Comparison of ENCODE assay signal across 7 mouse cellular contexts in the genomic region with DNA sequence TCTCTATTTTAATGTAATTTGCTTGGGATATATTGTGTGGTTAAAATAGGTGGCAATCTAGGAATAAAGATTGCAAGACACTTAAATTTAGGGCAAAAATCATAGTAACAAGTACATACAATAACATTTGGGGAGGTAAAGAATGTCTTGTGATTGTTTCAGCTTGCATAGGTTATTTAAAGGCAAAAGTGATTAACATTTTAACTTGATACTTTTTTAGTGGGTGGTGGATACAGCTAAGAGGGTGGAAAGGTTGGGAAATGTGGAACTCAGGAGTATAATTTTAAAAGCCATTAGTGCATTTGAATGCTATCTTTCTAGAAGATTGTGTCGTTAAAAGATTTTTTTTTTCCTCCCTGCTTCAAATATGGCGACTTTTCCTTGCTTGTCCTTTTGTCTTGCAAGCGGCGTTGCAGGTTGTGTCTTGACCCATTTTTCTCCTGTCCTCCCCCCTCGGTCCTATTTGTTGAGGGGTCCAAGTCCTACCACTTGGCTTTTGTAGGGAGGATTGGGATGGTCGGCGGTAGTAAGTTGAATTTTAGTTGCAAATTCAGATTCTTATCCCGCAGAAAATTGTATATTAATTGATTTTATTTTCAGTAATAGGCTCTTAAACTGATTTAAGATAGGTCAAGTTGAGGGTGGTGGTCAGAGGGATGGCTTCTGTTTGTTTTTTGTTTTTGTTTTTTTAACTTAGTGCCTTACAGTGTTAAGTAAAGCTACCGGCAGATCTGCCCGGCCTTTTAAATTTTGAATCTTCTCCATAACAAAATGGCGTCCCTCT. TPM values are rescaled to one million over a fixed set of nuclear protein-coding genes. Genes with fewer than 3 reads are reported as not detected.
DNase-seq lines count a peak whose midpoint lies in the region; ATAC-seq and TF ChIP-seq lines count a peak whose summit lies in the region.

No protein-coding gene starts in this region.

- peak; percentile 70 for DNase-seq in A20 (ENCODE audit: low read depth, low spot score)
- peak; percentile 40 to 59 for DNase-seq in cerebellum, postnatal 36 days
- DNase-seq in kidney, postnatal 25 days, result peak; percentile 49 to 67
- DNase-seq in midbrain, embryonic 10.5 days (ENCODE audit: low spot score), result peak; percentile 58
- DNase-seq in stomach, postnatal 0 days (ENCODE audit: low spot score), result peak; percentile 54

- TF ChIP-seq EP300 in ES-Bruce4 (IDR thresholded peaks at IDR 0.05; ENCODE audit: insufficient read depth, low read depth, low read length), result no peak
- TF ChIP-seq EP300 in stomach, postnatal 0 days (optimal IDR thresholded peaks at IDR 0.05), result peak; percentile 54

- peak overlapping the region; percentile 97 for H3K9ac ChIP-seq in ES-Bruce4 (ENCODE audit: low read depth, poor library complexity, severe bottlenecking)
- H3K9ac ChIP-seq in heart, embryonic 14.5 days (ENCODE audit: low read length), result peak overlapping the region; percentile 97
- H3K9ac ChIP-seq in stomach, postnatal 0 days (ENCODE audit: low read length), result peak overlapping the region; percentile 80

- no peak for TF ChIP-seq CTCF in ES-Bruce4 (IDR thresholded peaks at IDR 0.05; ENCODE audit: low read depth, low read length)
- TF ChIP-seq CTCF in stomach, postnatal 0 days (IDR thresholded peaks at IDR 0.05; ENCODE audit: low read depth), result no peak

- peak overlapping the region; percentile 97 for H3K27ac ChIP-seq in ES-Bruce4 (ENCODE audit: insufficient read depth, low read length)
- H3K27ac ChIP-seq in heart, embryonic 14.5 days (replicated peaks in 1 of 2; ENCODE audit: control insufficient read depth in 1 of 2, insufficient read depth in 1 of 2, low read depth in 2 of 2, low read length in 2 of 2), result peak overlapping the region; percentile 96 to 100
- peak overlapping the region; percentile 97 for H3K27ac ChIP-seq in midbrain, embryonic 10.5 days (replicated peaks)
- H3K27ac ChIP-seq in stomach, postnatal 0 days (replicated peaks), result peak overlapping the region; percentile 95

- ATAC-seq in heart, embryonic 14.5 days (ENCODE audit: insufficient number of reproducible peaks, insufficient read depth, low FRiP score, low read depth), result no peak
- no peak for ATAC-seq in stomach, postnatal 0 days (ENCODE audit: low FRiP score, low TSS enrichment)

- peaks cover 2% of the 10 kb centered on the region for H3K4me1 ChIP-seq in ES-Bruce4 (ENCODE audit: control insufficient read depth, insufficient read depth, low read length)
- peaks cover 6 to 36% of the 10 kb centered on the region in 2 experiments for H3K4me1 ChIP-seq in heart, embryonic 14.5 days (ENCODE audit: control insufficient read depth in 2 of 2, insufficient read depth in 2 of 2, low read length in 2 of 2)
- peaks cover 34% of the 10 kb centered on the region for H3K4me1 ChIP-seq in midbrain, embryonic 10.5 days
- H3K4me1 ChIP-seq in stomach, postnatal 0 days (replicated peaks; ENCODE audit: control insufficient read depth, insufficient read depth), result peaks cover 4% of the 10 kb centered on the region

- under 1% methylated on average over 11 of the region's 11 CpGs for WGBS in heart, embryonic 14.5 days
- WGBS in midbrain, embryonic 10.5 days, result under 1% methylated on average over 11 of the region's 11 CpGs
- WGBS in stomach, postnatal 0 days, result under 1% methylated on average over 11 of the region's 11 CpGs

- no peaks in the 10 kb centered on the region for H3K9me3 ChIP-seq in ES-Bruce4 (replicated peaks; ENCODE audit: control insufficient read depth, insufficient read depth, low read length, poor library complexity, severe bottlenecking)
- no peaks in the 10 kb centered on the region for H3K9me3 ChIP-seq in heart, embryonic 14.5 days (ENCODE audit: control insufficient read depth, low read length)
- H3K9me3 ChIP-seq in midbrain, embryonic 10.5 days (replicated peaks), result no peaks in the 10 kb centered on the region
- H3K9me3 ChIP-seq in stomach, postnatal 0 days (ENCODE audit: control insufficient read depth, low read length), result no peaks in the 10 kb centered on the region

- peak overlapping the region; percentile 88 for H3K4me2 ChIP-seq in heart, embryonic 14.5 days (ENCODE audit: low read length)
- peak overlapping the region; percentile 67 for H3K4me2 ChIP-seq in stomach, postnatal 0 days (replicated peaks; ENCODE audit: low read depth)

- H3K27me3 ChIP-seq in ES-Bruce4 (ENCODE audit: control insufficient read depth, insufficient read depth, low read length, poor library complexity, severe bottlenecking), result no peaks in the 10 kb centered on the region
- H3K27me3 ChIP-seq in heart, embryonic 14.5 days (ENCODE audit: control insufficient read depth, insufficient read depth, low read length), result no peaks in the 10 kb centered on the region
- H3K27me3 ChIP-seq in midbrain, embryonic 10.5 days (ENCODE audit: low read depth, poor library complexity, severe bottlenecking), result no peaks in the 10 kb centered on the region
- no peaks in the 10 kb centered on the region for H3K27me3 ChIP-seq in stomach, postnatal 0 days (ENCODE audit: control insufficient read depth, insufficient read depth, low read length)

- peak overlapping the region; percentile 99 for H3K4me3 ChIP-seq in ES-Bruce4 (ENCODE audit: low read depth, low read length)
- H3K4me3 ChIP-seq in heart, embryonic 14.5 days (ENCODE audit: control insufficient read depth in 1 of 2, insufficient read depth in 1 of 2, low read depth in 1 of 2, low read length in 2 of 2), result peak overlapping the region; percentile 75 to 91
- peak overlapping the region; percentile 86 for H3K4me3 ChIP-seq in midbrain, embryonic 10.5 days
- peak overlapping the region; percentile 75 for H3K4me3 ChIP-seq in stomach, postnatal 0 days (ENCODE audit: low read depth, low read length)

- TF ChIP-seq POLR2A in ES-Bruce4 (IDR thresholded peaks at IDR 0.05; ENCODE audit: insufficient read depth, low read length), result no peak

- peaks cover 29% of the 10 kb centered on the region for H3K36me3 ChIP-seq in ES-Bruce4 (ENCODE audit: control insufficient read depth, insufficient read depth, low read length, poor library complexity, severe bottlenecking)
- H3K36me3 ChIP-seq in heart, embryonic 14.5 days (ENCODE audit: control insufficient read depth, insufficient read depth, low read length), result peaks cover 24% of the 10 kb centered on the region
- peaks cover 52% of the 10 kb centered on the region for H3K36me3 ChIP-seq in midbrain, embryonic 10.5 days
- no peaks in the 10 kb centered on the region for H3K36me3 ChIP-seq in stomach, postnatal 0 days (ENCODE audit: control insufficient read depth, insufficient read depth, low read length)

RNA-seq across cellular contexts. Expression of gene Ppp1r10, which starts 2.2 kb away (rescaled TPM):
- 54.0 and 58.7 TPM in 2 replicates for polyA plus RNA-seq in ES-Bruce4 (2011; ENCODE audit: insufficient read depth, insufficient read length, low read depth, missing spikeins)
- 21.8 and 23.6 TPM in 2 replicates for polyA plus RNA-seq in heart, embryonic 14.5 days (2014; fragmentation: Nextera tagmentation; extraction: Ambion mirVana)
- polyA plus RNA-seq in midbrain, embryonic 10.5 days (2016; fragmentation: Nextera tagmentation; extraction: Ambion mirVana), result 58.8 and 63.3 TPM in 2 replicates
- polyA plus RNA-seq in stomach, postnatal 0 days (2015; fragmentation: Nextera tagmentation; extraction: Ambion mirVana), result 13.9 and 17.4 TPM in 2 replicates

RNA-seq across cellular contexts. Expression of gene Mrps18b, which starts 2.3 kb away (rescaled TPM):
- 117 and 144 TPM in 2 replicates for polyA plus RNA-seq in ES-Bruce4 (2011; ENCODE audit: insufficient read depth, insufficient read length, low read depth, missing spikeins)
- 65.8 and 67.0 TPM in 2 replicates for polyA plus RNA-seq in heart, embryonic 14.5 days (2014; fragmentation: Nextera tagmentation; extraction: Ambion mirVana)
- polyA plus RNA-seq in midbrain, embryonic 10.5 days (2016; fragmentation: Nextera tagmentation; extraction: Ambion mirVana), result 72.2 and 92.6 TPM in 2 replicates
- 80.0 and 83.4 TPM in 2 replicates for polyA plus RNA-seq in stomach, postnatal 0 days (2015; fragmentation: Nextera tagmentation; extraction: Ambion mirVana)

RNA-seq across cellular contexts. Expression of gene Atat1, which starts 8.6 kb away (rescaled TPM):
- polyA plus RNA-seq in ES-Bruce4 (2011; ENCODE audit: insufficient read depth, insufficient read length, low read depth, missing spikeins), result 33.4 and 42.5 TPM in 2 replicates
- polyA plus RNA-seq in heart, embryonic 14.5 days (2014; fragmentation: Nextera tagmentation; extraction: Ambion mirVana), result 52.5 and 53.1 TPM in 2 replicates
- polyA plus RNA-seq in midbrain, embryonic 10.5 days (2016; fragmentation: Nextera tagmentation; extraction: Ambion mirVana), result 124 and 178 TPM in 2 replicates
- polyA plus RNA-seq in stomach, postnatal 0 days (2015; fragmentation: Nextera tagmentation; extraction: Ambion mirVana), result 12.7 and 14.5 TPM in 2 replicates

RNA-seq across cellular contexts. Expression of gene 2310061I04Rik, which starts 21.2 kb away (rescaled TPM):
- polyA plus RNA-seq in ES-Bruce4 (2011; ENCODE audit: insufficient read depth, insufficient read length, low read depth, missing spikeins), result 58.1 and 58.9 TPM in 2 replicates
- polyA plus RNA-seq in heart, embryonic 14.5 days (2014; fragmentation: Nextera tagmentation; extraction: Ambion mirVana), result 28.7 and 28.9 TPM in 2 replicates
- 29.0 and 29.6 TPM in 2 replicates for polyA plus RNA-seq in midbrain, embryonic 10.5 days (2016; fragmentation: Nextera tagmentation; extraction: Ambion mirVana)
- 20.5 and 21.7 TPM in 2 replicates for polyA plus RNA-seq in stomach, postnatal 0 days (2015; fragmentation: Nextera tagmentation; extraction: Ambion mirVana)

RNA-seq across cellular contexts. Expression of gene Dhx16, which starts 38.8 kb away (rescaled TPM):
- 533 and 573 TPM in 2 replicates for polyA plus RNA-seq in ES-Bruce4 (2011; ENCODE audit: insufficient read depth, insufficient read length, low read depth, missing spikeins)
- polyA plus RNA-seq in heart, embryonic 14.5 days (2014; fragmentation: Nextera tagmentation; extraction: Ambion mirVana), result 18.6 and 22.0 TPM in 2 replicates
- polyA plus RNA-seq in midbrain, embryonic 10.5 days (2016; fragmentation: Nextera tagmentation; extraction: Ambion mirVana), result 51.6 and 54.3 TPM in 2 replicates
- polyA plus RNA-seq in stomach, postnatal 0 days (2015; fragmentation: Nextera tagmentation; extraction: Ambion mirVana), result 14.2 and 19.3 TPM in 2 replicates
